Mouse (Mus musculus) R1 (cell line): ENCODE measurements at regions not wholly inside any gene's neighbourhood (a gene's known extent, or its start where the extent isn't known, plus 50 kb on each side); places are given as distances from the start of the nearest gene placed in this dataset.
"Not testable (repeated sequence)": the region's sequence is repeated elsewhere in the genome, so short reads cannot be mapped to it uniquely, and the experiment has no call there.

ENCODE experiments used
- DNase-seq: peaks from one replicate; pipeline ENCODE4 v3.0.0-alpha.2; 2018; ENCODE audit warnings: low read depth, low spot score

- DNase-seq = no peak
These were observed 221.3 kb downstream of the Prdm13 start for GRCm38 (mm10) chr4:21464456-21464855.

DNA sequence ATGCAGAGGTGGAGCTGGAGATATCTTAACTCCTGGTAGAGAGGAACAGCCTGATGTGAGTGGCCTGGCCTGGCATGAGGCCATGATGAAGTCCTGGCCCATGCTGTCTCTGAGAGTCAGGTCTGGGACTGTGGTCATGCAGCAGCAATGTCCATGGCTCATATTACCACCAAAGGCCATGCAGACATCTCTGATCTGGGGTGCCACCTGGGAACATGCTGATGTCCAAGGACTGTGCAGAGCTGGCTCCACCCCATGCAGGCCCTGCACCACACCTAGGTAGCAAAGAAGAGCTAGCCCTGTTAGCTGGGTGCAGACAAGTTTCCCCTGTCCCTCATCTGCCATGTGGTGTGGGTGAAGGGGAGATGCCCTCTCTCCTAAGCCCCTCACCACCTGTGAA lies 244.5 kb downstream of the Prdm13 start:
- DNase-seq = no peak

- DNase-seq = no peak
These were observed 249.1 kb downstream of the Prdm13 start for GRCm38 (mm10) chr4:21436710-21437109.

DNA sequence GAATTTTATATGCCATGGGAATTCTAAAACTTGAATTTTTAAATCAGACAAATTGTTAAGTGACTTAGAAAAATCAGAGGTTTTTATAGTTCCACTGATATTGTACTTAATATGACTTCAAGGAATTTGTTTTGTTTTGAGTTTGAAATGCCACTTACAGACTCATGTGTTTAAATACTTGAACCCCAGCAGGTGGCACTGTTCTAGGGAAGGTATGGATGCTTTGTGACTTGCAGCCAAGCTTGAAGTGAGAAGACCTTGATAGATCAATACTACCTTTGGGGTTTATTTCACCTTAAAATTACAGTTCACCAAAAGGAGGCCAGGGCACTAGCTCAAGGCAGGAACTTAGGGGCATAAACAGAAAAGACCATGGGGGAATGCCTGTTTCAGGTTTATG lies 277.9 kb downstream of the Prdm13 start:
- peak; percentile 73 for DNase-seq

DNA sequence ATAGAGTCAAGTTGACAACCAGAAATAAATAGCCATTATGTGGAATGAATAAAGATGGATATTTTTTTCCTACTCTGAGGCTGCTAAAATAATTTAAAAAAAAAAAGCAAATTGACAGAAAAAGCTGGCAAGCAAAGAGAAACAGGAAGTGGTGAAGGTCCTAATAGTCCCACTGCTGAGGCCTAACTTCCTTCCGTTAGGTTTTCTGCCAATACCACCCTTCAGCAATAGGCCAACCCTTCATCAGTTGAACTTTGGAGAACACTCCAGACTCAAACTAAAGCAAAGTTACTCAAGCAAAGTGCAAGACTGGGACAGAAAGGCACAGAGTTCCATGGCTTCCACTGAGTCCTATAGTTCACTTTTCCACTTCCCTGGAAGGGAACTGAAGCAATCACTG lies 316.4 kb downstream of the Prdm13 start:
- no peak for DNase-seq

- DNase-seq = peak; percentile 50
These were observed 317.3 kb downstream of the Prdm13 start for GRCm38 (mm10) chr4:21368234-21369021.

GRCm38 (mm10) chr4:21321769-21322168 lies 364.0 kb downstream of the Prdm13 start:
- DNase-seq = no peak

DNA sequence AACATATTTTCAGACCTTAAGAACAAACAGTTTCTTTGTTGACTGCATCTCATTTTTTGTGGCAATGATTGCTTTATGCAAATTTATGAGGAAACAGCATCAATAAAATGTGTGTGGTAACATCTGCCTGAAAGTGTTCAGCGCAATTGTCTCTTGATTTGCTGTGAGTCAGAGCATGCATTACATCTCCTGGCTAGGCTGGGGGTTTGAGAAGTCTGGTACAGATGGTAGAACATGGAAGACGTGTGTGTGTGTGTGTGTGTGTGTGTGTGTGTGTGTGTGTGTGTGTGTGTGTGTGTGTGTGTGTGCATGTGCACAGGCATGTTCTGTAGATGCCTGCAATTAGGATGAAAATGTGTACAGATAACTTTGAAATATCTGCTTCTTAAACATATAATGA lies 376.5 kb downstream of the Prdm13 start:
- not testable (repeated sequence) for DNase-seq

DNA sequence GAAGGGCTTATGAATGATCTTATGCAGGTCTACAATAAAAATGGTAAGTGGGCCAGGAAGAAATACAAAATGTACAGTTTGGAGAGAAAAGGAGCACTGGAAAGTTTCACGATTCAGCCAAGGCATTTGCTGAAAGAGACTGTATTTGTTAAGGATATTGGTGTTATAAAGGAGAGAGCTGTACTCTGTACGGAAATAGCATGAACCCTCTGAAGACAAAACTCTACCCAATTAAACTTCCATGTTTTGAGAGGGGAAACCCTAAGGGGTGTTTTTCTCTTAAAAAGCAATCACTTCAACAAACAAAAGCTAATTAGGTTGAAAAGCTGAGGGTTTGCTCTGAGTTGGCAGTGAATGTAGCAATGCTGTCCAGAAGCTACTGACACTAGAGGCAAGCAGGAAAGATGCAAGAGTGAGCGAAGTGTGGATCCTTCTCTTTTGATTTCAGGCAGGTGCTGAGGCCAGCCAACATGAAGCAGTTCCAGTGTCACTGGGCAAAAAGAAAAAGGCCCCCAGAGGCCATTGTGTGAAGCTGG lies 378.2 kb downstream of the Prdm13 start:
- DNase-seq = no peak

DNA sequence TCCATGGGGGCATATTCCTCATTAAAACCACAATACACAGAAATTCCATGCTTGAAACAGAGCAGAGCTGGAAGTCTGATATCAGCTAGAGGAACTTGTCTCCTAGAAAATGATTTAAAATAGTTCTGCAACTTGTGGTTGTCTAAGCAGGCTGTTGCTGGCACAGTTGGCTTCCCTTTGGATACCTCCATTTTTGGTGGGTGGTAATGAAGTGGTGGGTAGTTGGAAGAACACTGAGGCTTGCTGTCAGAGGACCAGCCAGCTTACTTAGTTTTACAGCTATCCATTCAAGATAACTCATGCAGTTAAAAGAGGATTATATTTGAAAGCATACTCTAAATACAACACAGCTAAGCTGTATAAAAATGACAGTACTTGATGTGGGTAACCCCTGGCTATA lies 385.6 kb downstream of the Prdm13 start:
- DNase-seq = no peak

GRCm38 (mm10) chr4:21267302-21267701 lies 418.5 kb downstream of the Prdm13 start:
- DNase-seq = no peak

GRCm38 (mm10) chr4:21266886-21267285 lies 418.9 kb downstream of the Prdm13 start:
- DNase-seq = no peak

GRCm38 (mm10) chr4:21250396-21250795 lies 435.4 kb downstream of the Prdm13 start:
- no peak for DNase-seq

DNA sequence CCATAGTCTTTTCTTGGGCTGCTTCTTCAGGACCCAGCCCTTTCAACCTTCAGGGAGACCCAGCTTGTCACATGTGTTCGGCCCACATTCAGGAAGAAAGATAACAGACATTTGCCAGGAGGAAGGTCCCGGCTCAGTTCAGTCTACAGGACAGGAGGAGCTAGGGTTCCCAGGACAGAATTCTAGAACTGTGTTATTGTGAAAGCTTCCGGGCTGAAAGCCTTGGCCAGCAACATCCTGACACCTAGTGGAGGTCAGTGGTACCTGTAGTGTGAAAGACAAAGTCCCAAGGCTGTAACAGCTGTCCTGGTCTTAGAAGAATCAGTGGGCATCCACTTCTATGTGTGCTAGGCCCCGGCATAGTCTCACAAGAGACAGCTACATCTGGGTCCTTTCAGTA lies 463.1 kb downstream of the Prdm13 start:
- peak; percentile 75 for DNase-seq

GRCm38 (mm10) chr4:21207617-21208016 lies 478.1 kb downstream of the Prdm13 start:
- DNase-seq = no peak

DNA sequence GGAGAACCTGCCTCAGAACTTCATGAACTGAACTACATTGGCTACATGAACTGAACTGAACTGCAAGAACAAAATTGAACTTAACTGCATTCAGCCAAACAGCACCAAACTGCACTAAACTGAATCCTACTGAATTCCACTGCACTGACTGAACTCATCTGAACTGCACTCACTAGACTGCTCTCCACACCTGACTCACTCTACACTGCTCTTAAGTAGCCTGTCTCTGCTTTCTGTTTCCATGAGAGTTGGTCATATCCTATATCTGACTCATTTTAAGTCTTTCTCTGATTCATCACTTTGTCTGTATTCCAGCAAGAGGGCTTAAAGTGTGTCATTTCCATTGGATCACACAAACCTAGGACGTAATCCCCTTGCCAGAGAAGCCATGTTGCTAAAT lies 490.1 kb downstream of the Prdm13 start:
- no peak for DNase-seq

GRCm38 (mm10) chr4:21173789-21174188 lies 512.0 kb downstream of the Prdm13 start:
- DNase-seq = no peak

GRCm38 (mm10) chr4:21173019-21173418 lies 512.7 kb downstream of the Prdm13 start:
- no peak for DNase-seq

- no peak for DNase-seq
These were observed 515.0 kb downstream of the Prdm13 start for GRCm38 (mm10) chr4:21170734-21171133.

DNA sequence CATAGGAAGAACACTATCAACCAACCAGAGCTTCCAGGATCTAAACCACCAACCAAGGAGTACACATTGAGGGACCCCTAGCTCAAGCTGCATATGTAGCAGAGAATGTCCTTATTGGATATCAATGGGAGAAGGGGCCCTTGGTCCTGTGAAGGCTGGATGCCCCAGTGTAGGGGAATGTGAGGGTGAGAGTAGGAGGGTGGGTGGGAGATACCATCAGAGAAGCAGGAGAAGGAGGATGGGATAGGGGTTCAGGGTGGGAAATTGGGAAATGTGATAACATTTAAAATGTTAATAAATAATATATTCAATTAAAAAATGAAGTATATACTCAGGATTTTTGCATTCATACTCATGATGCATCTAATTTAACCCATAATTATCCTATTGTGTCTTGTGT lies 523.6 kb downstream of the Prdm13 start:
- no peak for DNase-seq

DNA sequence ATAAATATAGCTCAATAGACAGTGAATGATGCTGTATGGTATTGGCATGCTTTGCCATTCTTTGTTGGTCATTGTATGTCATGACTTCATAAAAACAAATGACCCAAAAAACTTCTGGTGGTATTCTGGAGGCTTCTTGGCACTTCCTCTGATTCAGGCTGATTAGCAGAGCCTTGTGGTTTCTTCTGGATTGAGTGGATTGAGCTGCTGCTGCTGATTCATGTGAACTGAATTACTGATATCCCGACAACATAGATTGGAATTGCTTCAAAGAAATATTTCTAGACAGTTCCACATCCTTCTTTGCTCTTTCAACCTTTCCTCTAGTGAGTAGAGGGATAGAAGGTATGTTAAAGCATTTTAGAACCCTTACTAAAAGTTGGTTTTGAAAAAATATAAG lies 559.9 kb downstream of the Prdm13 start:
- no peak for DNase-seq

DNA sequence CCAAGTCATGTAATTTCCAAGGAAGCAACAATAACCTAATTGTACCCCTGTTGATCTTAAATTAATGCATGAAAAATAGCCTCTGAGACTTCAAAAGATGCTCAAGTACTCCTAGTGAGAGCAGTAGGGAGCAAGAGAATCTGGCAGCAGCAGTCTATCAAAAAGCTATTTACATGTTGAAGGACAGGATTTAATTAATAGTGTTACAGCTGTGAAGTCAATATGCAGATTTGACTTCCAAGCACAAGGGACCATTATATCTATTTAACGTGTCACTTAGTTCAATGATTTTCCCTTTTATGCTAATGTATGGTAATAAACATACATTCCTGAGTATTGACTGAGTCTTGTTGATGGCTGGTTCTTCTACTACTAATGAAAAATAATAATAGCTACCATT lies 590.0 kb downstream of the Prdm13 start:
- no peak for DNase-seq

DNA sequence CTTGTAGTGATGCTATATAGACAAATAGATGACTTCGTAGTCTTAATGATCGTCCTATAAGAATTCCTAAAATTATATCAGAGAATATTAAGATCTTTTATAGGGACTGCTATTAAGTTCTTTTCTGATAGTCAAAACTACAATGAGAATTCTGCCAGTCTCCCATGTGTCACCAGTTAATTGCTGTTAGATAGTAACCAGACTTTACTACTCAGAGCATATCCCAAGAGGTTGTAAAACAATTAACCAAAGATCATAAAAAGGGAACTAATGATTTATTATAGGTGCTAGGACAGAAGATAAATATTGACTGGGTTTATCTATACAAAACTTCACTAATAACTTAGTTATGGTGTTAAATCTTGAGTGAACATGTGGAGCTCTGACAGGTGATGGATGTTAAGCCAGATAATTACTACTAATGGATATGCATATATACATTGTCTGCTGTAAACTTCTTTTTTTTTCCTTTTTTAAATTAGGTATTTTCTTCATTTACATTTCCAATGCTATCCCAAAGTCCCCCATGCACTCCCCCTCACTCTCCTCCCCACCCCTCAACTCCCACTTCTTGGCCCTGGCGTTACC lies 615.5 kb downstream of the Prdm13 start:
- DNase-seq = no peak
